Mouse (Mus musculus) left cerebral cortex, postnatal 4 days (tissue): Measurements from ENCODE around the gene Dhcr7. TPM values are rescaled to one million over a fixed set of nuclear protein-coding genes. Genes with fewer than 3 reads are reported as not detected.

ENCODE experiments used
- DNase-seq: peaks from one replicate; pipeline ENCODE4 v3.0.0-alpha.2; 2022
- intact Hi-C: fragments of 180-260 bp; cut with DNase I; formaldehyde crosslinking; loops from one replicate; pipeline ENCODE4 v1.15.1; 2025
- microRNA-seq: library from miRNA; unstranded; fragments of <30 nt; microRNA quantifications from one replicate; pipeline ENCODE4 v1.2.0, GENCODE M21; 2022
- total RNA-seq, 2 experiments: library from RNA; stranded (reverse); gene quantifications; 2 replicates each; pipeline ENCODE4 v1.2.3; 2021

Dhcr7 gene
- total RNA-seq, 2 experiments from 2014 or later, result 84.2 to 85.6 TPM

- DNase-seq, result no peak
- intact Hi-C loops, result no loop called here
Observed at GRCm38 (mm10) chr7:143832611-143833010, 9.7 kb downstream of the Dhcr7 start.

- DNase-seq, result no peak
- intact Hi-C loops, result no loop called here
Observed at GRCm38 (mm10) chr7:143833581-143834190, 10.7 kb downstream of the Dhcr7 start.

- no peak for DNase-seq
- intact Hi-C loops, result no loop called here
Observed at GRCm38 (mm10) chr7:143834316-143834715, 11.4 kb downstream of the Dhcr7 start.

GRCm38 (mm10) chr7:143834972-143835371 is 12.0 kb downstream of the Dhcr7 start:
- no peak for DNase-seq
- intact Hi-C loops, result no loop called here

GRCm38 (mm10) chr7:143837705-143838358 is 14.9 kb downstream of the Dhcr7 start:
- intact Hi-C loops, result no loop called here

GRCm38 (mm10) chr7:143840121-143840520 is 17.2 kb downstream of the Dhcr7 start:
- DNase-seq, result no peak
- intact Hi-C loops, result no loop called here

More at GRCm38 (mm10) chr7:143837705-143838358, 14.9 kb downstream of the Dhcr7 start:
- peak; percentile 18 for DNase-seq

- intact Hi-C loops, result no loop called here
- no peak for DNase-seq
Observed at GRCm38 (mm10) chr7:143841301-143841700, 18.4 kb downstream of the Dhcr7 start.

GRCm38 (mm10) chr7:143848127-143848767 is 25.3 kb downstream of the Dhcr7 start:
- no peak for DNase-seq
- intact Hi-C loops, result no loop called here

GRCm38 (mm10) chr7:143848768-143849482 is 26.0 kb downstream of the Dhcr7 start:
- intact Hi-C loops, result no loop called here
- no peak for DNase-seq

- intact Hi-C loops, result no loop called here
- DNase-seq, result no peak
Observed at GRCm38 (mm10) chr7:143866538-143866937, 43.6 kb downstream of the Dhcr7 start, which contains the start of gene Gm498. TSS of gene Gm498 (plus strand) at chr7:143866838.

GRCm38 (mm10) chr7:143868874-143869273 is 45.9 kb downstream of the Dhcr7 start:
- DNase-seq, result no peak
- intact Hi-C loops, result no loop called here

- DNase-seq, result no peak
- intact Hi-C loops, result no loop called here
Observed at GRCm38 (mm10) chr7:143883717-143884116, 60.8 kb downstream of the Dhcr7 start.

GRCm38 (mm10) chr7:143891146-143891545 is 68.2 kb downstream of the Dhcr7 start:
- DNase-seq, result no peak

GRCm38 (mm10) chr7:143892361-143892760 is 69.4 kb downstream of the Dhcr7 start:
- intact Hi-C loops, result no loop called here
- DNase-seq, result no peak

More at GRCm38 (mm10) chr7:143891146-143891545, 68.2 kb downstream of the Dhcr7 start:
- intact Hi-C loops, result no loop called here

Small RNA genes within 50 kb of the gene (microRNA-seq; reads per million reads assigned to microRNA genes)
- gene Gm22064, result not detected

Other genes starting within 250 kb of the Dhcr7 start
- 10 to 100 TPM; 77.5 to 91.2 TPM for gene Cars, start 223.1 kb upstream of the Dhcr7 start, total RNA-seq
- under 1 TPM; 0.18 to 0.20 TPM for gene Tnfrsf26, start 194.4 kb upstream of the Dhcr7 start, total RNA-seq
- gene Tnfrsf22, start 173.5 kb upstream of the Dhcr7 start, total RNA-seq, result 1 to 10 TPM; 5.0 to 7.7 TPM
- 1 to 10 TPM; 2.1 to 2.9 TPM for gene Tnfrsf23, start 137.3 kb upstream of the Dhcr7 start, total RNA-seq
- 10 to 100 TPM; 67.5 to 84.1 TPM for gene Osbpl5, start 66.2 kb upstream of the Dhcr7 start, total RNA-seq
- gene Mrgprg, start 56.2 kb upstream of the Dhcr7 start, total RNA-seq, result not detected
- 10 to 100 TPM; 15.3 to 16.5 TPM for gene Mrgpre, start 38.6 kb upstream of the Dhcr7 start, total RNA-seq
- 1 to 10 TPM; 4.5 to 6.1 TPM for gene Nadsyn1, start 296 bp upstream of the Dhcr7 start, total RNA-seq
- not detected for gene Gm498, start 43.7 kb downstream of the Dhcr7 start, total RNA-seq
- 100 to 1,000 TPM; 133 to 143 TPM for gene Shank2, start 178.8 kb downstream of the Dhcr7 start, total RNA-seq